Mouse (Mus musculus) heart, postnatal 10 days (tissue): Measurements from ENCODE around the gene Herc3. TPM values are rescaled to one million over a fixed set of nuclear protein-coding genes. Genes with fewer than 3 reads are reported as not detected.

Experiments used
- DNase-seq, 2 experiments: peaks; one replicate each; pipeline ENCODE4 v3.0.0; 2021
- intact Hi-C: fragments of 180-260 bp; cut with DNase I; formaldehyde crosslinking; loops from one replicate; pipeline ENCODE4 v1.15.1; 2025
- total RNA-seq, 2 experiments: library from RNA; stranded (reverse); gene quantifications; 2 replicates each; pipeline ENCODE4 v1.2.3; 2021

Gene Herc3
- total RNA-seq, 2 experiments from 2014 or later: 93.1 to 102 TPM

DNA sequence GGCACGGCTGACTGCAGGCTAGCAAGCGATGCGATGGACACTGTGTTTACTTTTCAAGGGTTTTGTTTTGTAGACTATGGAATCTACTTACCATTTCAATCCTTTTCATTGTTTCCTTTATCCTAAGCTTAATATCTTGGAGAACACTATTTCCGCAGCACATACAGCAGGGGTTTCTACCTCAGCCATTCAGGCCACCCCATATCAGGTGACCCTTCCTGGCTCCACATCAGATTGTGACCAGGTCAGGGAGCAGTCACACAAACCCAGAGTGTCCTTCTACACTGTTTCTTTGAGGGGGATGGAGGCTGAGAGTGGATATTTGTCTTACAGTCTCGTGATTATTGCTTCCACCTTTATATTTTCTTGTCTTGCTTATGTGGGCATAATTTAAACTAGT lies 131.4 kb downstream of the Herc3 start:
- intact Hi-C loops: no loop called here
- no peak for DNase-seq

DNA sequence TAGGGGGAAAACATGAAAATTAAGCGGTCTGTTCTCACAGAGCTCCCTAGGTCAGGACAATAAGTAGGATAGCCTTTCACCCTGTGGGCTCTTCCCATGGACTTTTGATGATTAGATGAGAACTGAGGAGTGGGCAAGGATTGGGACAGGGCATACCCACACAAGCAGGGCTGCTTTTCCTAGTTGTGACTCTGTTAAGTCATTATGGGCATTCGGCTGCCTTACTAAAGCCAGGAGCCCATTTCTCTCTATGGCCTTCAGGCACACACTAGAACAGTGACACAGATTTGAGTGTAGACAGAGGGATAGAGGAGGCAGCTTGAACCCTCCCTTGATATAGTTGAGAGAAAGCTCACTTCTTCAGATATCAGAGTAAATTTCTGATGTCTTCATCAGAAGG lies 132.8 kb downstream of the Herc3 start:
- intact Hi-C loops: no loop called here
- no peak for DNase-seq

DNA sequence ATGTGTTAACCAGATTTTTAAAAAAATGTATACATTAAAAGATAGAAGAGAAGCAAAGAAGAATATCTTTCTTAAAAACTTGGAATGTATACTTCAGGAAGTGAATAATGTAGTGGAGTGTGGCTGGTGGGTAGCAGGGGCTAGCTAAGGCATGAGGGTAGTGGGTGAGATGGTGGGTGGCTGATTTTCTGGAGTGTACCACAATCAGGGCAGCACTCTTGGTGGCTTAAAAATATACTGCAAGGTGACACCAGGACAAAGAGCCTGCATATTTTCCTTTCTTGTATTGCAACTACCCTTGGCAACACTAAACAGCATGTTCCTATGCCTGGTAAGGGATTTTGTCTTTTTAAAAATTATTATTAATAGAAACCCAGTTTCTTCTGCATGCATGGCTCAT lies 133.3 kb downstream of the Herc3 start:
- no peak for DNase-seq
- intact Hi-C loops: no loop called here

DNA sequence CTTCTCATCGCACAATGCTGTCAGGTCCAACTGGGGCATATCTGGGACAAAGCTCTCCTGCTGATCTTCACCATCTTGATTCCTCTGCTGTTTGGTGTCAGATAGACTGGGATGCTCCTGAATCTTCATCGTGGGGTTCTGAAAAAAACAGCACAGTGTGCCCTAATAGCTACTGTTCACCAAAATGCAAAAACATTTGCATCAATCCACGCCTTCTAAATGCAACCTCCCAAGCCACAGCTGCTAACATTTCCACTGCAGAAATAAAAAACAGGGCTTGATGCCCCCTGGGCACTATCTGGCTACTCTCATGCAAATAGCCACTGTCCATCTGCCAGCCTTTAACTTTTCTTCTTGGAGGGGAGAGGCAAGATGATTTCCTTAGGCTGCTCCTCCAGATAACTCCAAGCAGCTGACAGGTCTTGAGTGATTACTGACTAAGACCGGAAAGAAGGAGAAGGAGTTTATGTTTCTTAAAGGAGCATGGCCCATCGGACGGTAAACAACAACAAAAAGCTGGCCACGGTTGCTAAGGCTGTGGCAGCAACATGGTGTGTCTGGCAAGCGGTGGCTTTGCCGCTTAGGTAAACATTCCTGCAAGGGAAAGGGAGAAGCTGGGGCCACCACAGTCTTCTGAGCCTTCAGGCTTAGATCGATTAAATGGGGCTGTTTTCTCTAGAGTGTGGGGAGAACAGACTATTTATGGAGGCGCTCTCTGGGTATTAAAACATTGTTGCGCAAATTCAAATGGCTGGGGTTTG lies 134.0 kb downstream of the Herc3 start:
- peak in 1 of 2 experiments; percentile 8 for DNase-seq
- intact Hi-C loops: no loop called here

DNA sequence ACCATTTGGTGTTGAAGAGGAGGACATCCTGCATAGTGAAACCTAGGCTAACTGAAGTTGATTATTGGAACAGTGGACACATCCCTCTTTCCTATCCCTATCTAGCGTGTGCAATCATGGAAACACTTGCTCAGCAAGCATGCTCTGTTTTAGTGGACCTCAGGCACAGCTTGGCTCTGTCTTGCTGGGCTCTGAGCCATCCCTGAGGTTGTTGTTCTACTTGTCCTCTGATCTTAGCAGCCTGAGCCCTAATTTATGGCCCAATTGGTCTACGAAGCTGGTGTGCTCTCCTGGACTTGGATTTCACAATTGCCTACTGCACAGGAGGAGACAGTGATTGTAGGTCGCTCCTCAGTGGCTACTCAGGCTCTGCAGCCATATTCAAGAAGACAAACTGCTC lies 137.0 kb downstream of the Herc3 start:
- intact Hi-C loops: no loop called here
- no peak for DNase-seq

Other genes starting within 250 kb of the Herc3 start
- gene Abcg2, start 246.9 kb upstream of the Herc3 start, total RNA-seq: 10 to 100 TPM; 42.7 to 50.4 TPM
- gene Nap1l5, start 75.6 kb downstream of the Herc3 start, total RNA-seq: under 1 TPM; 0.30 to 0.62 TPM
- gene Fam13a, start 193.1 kb downstream of the Herc3 start, total RNA-seq: 10 to 100 TPM; 16.8 to 17.6 TPM